Mouse (Mus musculus) MEL (cell line): ENCODE data around the gene Zfp719. TPM values are rescaled to one million over a fixed set of nuclear protein-coding genes. Genes with fewer than 3 reads are reported as not detected.

Source experiments
- DNase-seq: peaks from one replicate; pipeline ENCODE4 v3.0.0; 2011; ENCODE audit warnings: low read depth, low spot score
- H3K27ac ChIP-seq: 2 replicates; pipeline ENCODE4 v1.5.1; 2012; ENCODE audit warnings: low read depth, mild to moderate bottlenecking, control low read depth, low read length, moderate library complexity; ENCODE audit not compliant: control insufficient read depth
- H3K27me3 ChIP-seq, 2 experiments: fragments of 150-350 bp in 1 of 2; sonication (generic) in 1 of 2; 2 replicates each; pipeline ENCODE4 v1.6.1; 2012; ENCODE audit warnings: low read length in 2 of 2, mild to moderate bottlenecking in 2 of 2, improper control_type of control experiment in 1 of 2, moderate library complexity in 1 of 2; ENCODE audit not compliant: insufficient read depth in 2 of 2, control insufficient read depth in 1 of 2
- H3K36me3 ChIP-seq, 2 experiments: 2 replicates each; pipeline ENCODE4 v1.6.1; 2012 to 2014; ENCODE audit warnings: low read length in 2 of 2, improper control_type of control experiment in 1 of 2, inconsistent platforms in 1 of 2, mild to moderate bottlenecking in 1 of 2; ENCODE audit not compliant: insufficient read depth in 2 of 2, control insufficient read depth in 1 of 2
- H3K4me1 ChIP-seq, 2 experiments: fragments of 150-350 bp in 1 of 2; sonication (generic) in 1 of 2; 2 replicates each; pipeline ENCODE4 v1.6.1; 2012; ENCODE audit warnings: low read length in 2 of 2, improper control_type of control experiment in 1 of 2, mild to moderate bottlenecking in 1 of 2; ENCODE audit not compliant: insufficient read depth in 2 of 2, control insufficient read depth in 1 of 2
- H3K4me3 ChIP-seq, 2 experiments: fragments of 150-350 bp in 1 of 2; sonication (generic) in 1 of 2; 2 replicates each; pipeline ENCODE4 v1.5.1; 2012; ENCODE audit warnings: low read depth in 2 of 2, low read length in 2 of 2, mild to moderate bottlenecking in 2 of 2, moderate library complexity in 2 of 2, control low read depth in 1 of 2, improper control_type of control experiment in 1 of 2; ENCODE audit not compliant: control insufficient read depth in 1 of 2, insufficient read depth in 1 of 2
- H3K79me2 ChIP-seq: 2 replicates; pipeline ENCODE4 v1.6.1; 2012; ENCODE audit warnings: mild to moderate bottlenecking, low read length, moderate library complexity; ENCODE audit not compliant: control insufficient read depth, poor library complexity, insufficient read depth
- H3K9ac ChIP-seq: 2 replicates; pipeline ENCODE4 v1.6.1; 2012; ENCODE audit warnings: low read depth, mild to moderate bottlenecking, control low read depth, low read length, moderate library complexity; ENCODE audit not compliant: control insufficient read depth, poor library complexity, severe bottlenecking
- H3K9me3 ChIP-seq: fragments of 150-350 bp; sonication (generic); replicated peaks from 2 replicates; pipeline ENCODE4 v1.6.1; 2012; ENCODE audit warnings: mild to moderate bottlenecking, low read length, improper control_type of control experiment, moderate library complexity; ENCODE audit not compliant: insufficient read depth
- BHLHE40 ChIP-seq: IDR thresholded peaks from 2 replicates; pipeline ENCODE4 v1.6.1; 2012; ENCODE audit warnings: low read depth, mild to moderate bottlenecking, inconsistent platforms, low read length, improper control_type of control experiment, borderline replicate concordance
- CHD2 ChIP-seq: IDR thresholded peaks from 2 replicates; pipeline ENCODE4 v1.6.1; 2011; ENCODE audit warnings: low read length, improper control_type of control experiment
- CTCF ChIP-seq, 3 experiments: IDR thresholded peaks in 2 of 3; conservative IDR thresholded peaks in 1 of 3; 2 replicates each; pipeline ENCODE4 v1.5.1; 2011 to 2012; ENCODE audit warnings: low read length in 3 of 3, low read depth in 2 of 3, mild to moderate bottlenecking in 2 of 3, improper control_type of control experiment in 1 of 3, inconsistent platforms in 1 of 3, mixed read lengths in 1 of 3, moderate library complexity in 1 of 3; ENCODE audit not compliant: control insufficient read depth in 1 of 3, insufficient read depth in 1 of 3, poor library complexity in 1 of 3, severe bottlenecking in 1 of 3
- EP300 ChIP-seq, 2 experiments: IDR thresholded peaks; 2 replicates each; pipeline ENCODE4 v1.6.1; 2011; ENCODE audit warnings: improper control_type of control experiment in 2 of 2, low read length in 2 of 2, low read depth in 1 of 2, mild to moderate bottlenecking in 1 of 2
- ETS1 ChIP-seq: IDR thresholded peaks from 2 replicates; pipeline ENCODE4 v1.6.1; 2012; ENCODE audit warnings: low read depth, mild to moderate bottlenecking, inconsistent platforms, low read length, improper control_type of control experiment, moderate library complexity
- HCFC1 ChIP-seq: IDR thresholded peaks from 2 replicates; pipeline ENCODE4 v1.6.1; 2012; ENCODE audit warnings: low read depth, mild to moderate bottlenecking, inconsistent platforms, low read length, improper control_type of control experiment, moderate library complexity
- JUND ChIP-seq: IDR thresholded peaks from 2 replicates; pipeline ENCODE4 v1.6.1; 2011; ENCODE audit warnings: low read depth, mild to moderate bottlenecking, improper control_type of control experiment, low read length
- MAFK ChIP-seq: IDR thresholded peaks from 2 replicates; pipeline ENCODE4 v1.6.1; 2011; ENCODE audit warnings: low read depth, mild to moderate bottlenecking, low read length, improper control_type of control experiment, borderline replicate concordance
- MAZ ChIP-seq: IDR thresholded peaks from 2 replicates; pipeline ENCODE4 v1.6.1; 2012; ENCODE audit warnings: low read depth, mild to moderate bottlenecking, inconsistent platforms, low read length, improper control_type of control experiment
- MEF2A ChIP-seq: IDR thresholded peaks from 2 replicates; pipeline ENCODE4 v1.6.1; 2014; ENCODE audit warnings: low read depth, mild to moderate bottlenecking, inconsistent platforms, low read length, improper control_type of control experiment; ENCODE audit not compliant: poor library complexity, insufficient replicate concordance, severe bottlenecking; ENCODE audit errors: extremely low read depth
- MXI1 ChIP-seq: IDR thresholded peaks from 2 replicates; pipeline ENCODE4 v1.6.1; 2011; ENCODE audit warnings: mild to moderate bottlenecking, low read depth, low read length, improper control_type of control experiment
- MYC ChIP-seq: IDR thresholded peaks from 2 replicates; pipeline ENCODE4 v1.6.1; 2011; ENCODE audit warnings: low read depth, mild to moderate bottlenecking, low read length, improper control_type of control experiment, moderate library complexity
- SMC3 ChIP-seq: IDR thresholded peaks from 2 replicates; pipeline ENCODE4 v1.6.1; 2011; ENCODE audit warnings: low read depth, low read length, improper control_type of control experiment
- TAL1 ChIP-seq: IDR thresholded peaks from 2 replicates; pipeline ENCODE4 v1.6.1; 2012; ENCODE audit warnings: mild to moderate bottlenecking, inconsistent platforms, low read length, moderate library complexity, mixed read lengths
- TBP ChIP-seq: IDR thresholded peaks from 2 replicates; pipeline ENCODE4 v1.8.0; 2011; ENCODE audit warnings: low read depth, low read length, improper control_type of control experiment
- USF1 ChIP-seq: IDR thresholded peaks from 2 replicates; pipeline ENCODE4 v1.6.1; 2014; ENCODE audit warnings: low read depth, mild to moderate bottlenecking, inconsistent platforms, low read length, improper control_type of control experiment, moderate library complexity
- ZKSCAN1 ChIP-seq: IDR thresholded peaks from 2 replicates; pipeline ENCODE4 v1.6.1; 2012; ENCODE audit warnings: low read depth, mild to moderate bottlenecking, inconsistent platforms, low read length, improper control_type of control experiment, moderate library complexity
- ZMIZ1 ChIP-seq: IDR thresholded peaks from 2 replicates; pipeline ENCODE4 v1.6.1; 2012; ENCODE audit warnings: low read depth, mild to moderate bottlenecking, inconsistent platforms, low read length, improper control_type of control experiment, moderate library complexity
- ZNF384 ChIP-seq: IDR thresholded peaks from 2 replicates; pipeline ENCODE4 v1.6.1; 2012; ENCODE audit warnings: low read depth, mild to moderate bottlenecking, inconsistent platforms, low read length, improper control_type of control experiment
- polyA plus RNA-seq, 2 experiments: library from polyadenylated mRNA; stranded (reverse) in 1 of 2; unstranded in 1 of 2; fragments of >175 nt in 1 of 2; fragments of >200 nt in 1 of 2; gene quantifications; 2 replicates each; pipeline versions ENCODE4 v1.2.1 to v1.2.4; 2012; ENCODE audit warnings: low replicate concordance in 2 of 2, low read depth in 1 of 2; ENCODE audit not compliant: insufficient read length in 2 of 2, insufficient read depth in 1 of 2, missing spikeins in 1 of 2
- total RNA-seq: library from RNA; depleted of rRNA; stranded (reverse); fragments of 300-350 nt; gene quantifications from 2 replicates; pipeline ENCODE4 v1.2.3, GENCODE M21; 2012

Gene Zfp719
- total and polyA plus RNA-seq, 3 experiments: 1.9 to 5.5 TPM; not detected in 1

DNA sequence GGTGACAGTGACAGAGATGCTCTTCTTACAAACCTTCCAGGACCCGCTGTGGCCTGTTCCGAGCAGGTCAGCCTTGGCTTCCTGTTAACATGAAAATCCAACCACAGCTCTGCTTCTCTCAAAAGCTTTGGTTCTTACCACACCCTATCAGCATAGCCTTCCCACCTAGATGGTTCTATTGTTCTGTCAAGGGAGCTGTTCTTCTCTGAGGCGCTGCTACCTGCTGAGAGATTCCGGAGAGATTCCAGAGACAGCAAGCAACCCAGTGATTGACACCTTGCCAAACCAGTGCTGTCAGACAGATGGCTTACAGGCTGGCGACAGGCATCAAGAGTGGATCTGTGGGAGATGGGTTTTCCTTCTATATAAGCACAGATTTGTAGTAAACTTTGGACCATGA, 31.7 kb upstream of the Zfp719 start:
- Histone ChIP-seq H3K79me2 (no peaks in the 10 kb centered on the region), H3K9ac (no peak overlapping the region), H3K9me3 (no peaks in the 10 kb centered on the region), H3K4me1 (no peaks in the 10 kb centered on the region), H3K27me3 (no peaks in the 10 kb centered on the region), H3K27ac (no peak overlapping the region), H3K36me3 (no peaks in the 10 kb centered on the region), H3K4me3 (no peak overlapping the region)
- no peak for DNase-seq
- TF ChIP-seq ZKSCAN1: no peak
- TF ChIP-seq MXI1: no peak
- no peak for TF ChIP-seq SMC3
- no peak for TF ChIP-seq USF1
- no peak for TF ChIP-seq TAL1
- no peak for TF ChIP-seq MEF2A

DNA sequence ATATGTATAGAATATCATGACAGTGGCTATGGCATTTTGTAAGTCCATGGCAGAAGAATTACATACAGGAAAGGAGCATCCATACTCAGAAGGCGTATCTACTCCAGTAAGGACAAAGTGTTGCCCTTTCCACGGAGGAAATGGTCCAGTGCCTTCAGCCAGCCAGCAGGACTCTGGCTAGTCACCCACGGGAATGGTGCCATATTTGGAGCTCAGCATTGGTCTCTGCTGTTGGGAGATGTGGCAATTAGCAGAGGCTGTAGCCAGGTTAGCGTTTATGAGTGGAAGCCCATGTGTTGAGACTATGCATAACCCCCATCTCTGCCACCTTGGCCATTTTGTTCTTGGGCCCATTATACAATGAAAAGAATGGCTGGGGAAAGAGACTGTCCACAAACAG, 31.2 kb upstream of the Zfp719 start:
- no peak overlapping the region for H3K27ac ChIP-seq
- H3K9me3 ChIP-seq: no peaks in the 10 kb centered on the region
- H3K27me3 ChIP-seq: no peaks in the 10 kb centered on the region
- H3K4me1 ChIP-seq: no peaks in the 10 kb centered on the region
- H3K9ac ChIP-seq: no peak overlapping the region
- no peaks in the 10 kb centered on the region for H3K36me3 ChIP-seq
- DNase-seq: no peak
- no peaks in the 10 kb centered on the region for H3K79me2 ChIP-seq
- no peak for TF ChIP-seq ZMIZ1
- TF ChIP-seq TAL1: no peak
- TF ChIP-seq MAZ: no peak
- TF ChIP-seq MAFK: no peak
- no peak for TF ChIP-seq CTCF (IDR thresholded peaks at IDR 0.05 in 2 of 3, conservative IDR thresholded peaks at IDR 0.05 in 1 of 3; ENCODE audit: control insufficient read depth in 1 of 3, insufficient read depth in 1 of 3, low read depth in 2 of 3, low read length in 3 of 3, poor library complexity in 1 of 3, severe bottlenecking in 1 of 3)
- no peak for TF ChIP-seq ZNF384
- TF ChIP-seq TBP: no peak
- no peak for TF ChIP-seq MYC
- no peak for TF ChIP-seq MEF2A
- TF ChIP-seq HCFC1: no peak
- no peak for TF ChIP-seq USF1
- no peak for TF ChIP-seq ETS1
- TF ChIP-seq CHD2: no peak
- TF ChIP-seq BHLHE40: no peak
- TF ChIP-seq EP300 (IDR thresholded peaks at IDR 0.05; ENCODE audit: low read depth in 1 of 2, low read length in 2 of 2): no peak
- TF ChIP-seq JUND: no peak
- H3K4me3 ChIP-seq: no peak overlapping the region
